Mouse (Mus musculus): ENCODE results near the gene Ano1. TPM values are rescaled to one million over a fixed set of nuclear protein-coding genes. Genes with fewer than 3 reads are reported as not detected.

Gene Ano1
- polyA plus RNA-seq, 1 experiment from 2014 or later = 4.2 TPM

- no peaks in the 10 kb centered on the region for H3K27me3 ChIP-seq (replicated peaks)
- H3K4me2 ChIP-seq = no peak overlapping the region
- H3K9me3 ChIP-seq (replicated peaks) = no peaks in the 10 kb centered on the region
- no peak overlapping the region for H3K27ac ChIP-seq (replicated peaks)
- H3K4me3 ChIP-seq (replicated peaks) = no peak overlapping the region
- 72% methylated on average over 4 of the region's 4 CpGs for WGBS
- H3K4me1 ChIP-seq = no peaks in the 10 kb centered on the region
- H3K9ac ChIP-seq (replicated peaks) = no peak overlapping the region
- ATAC-seq (ENCODE audit: low FRiP score) = no peak
- H3K36me3 ChIP-seq = no peaks in the 10 kb centered on the region
Observed at GRCm38 (mm10) chr7:144604735-144605134, 147.0 kb downstream of the Ano1 start.

GRCm38 (mm10) chr7:144604291-144604690, 147.5 kb downstream of the Ano1 start:
- WGBS = 97% methylated on average over 2 of the region's 2 CpGs
- H3K4me2 ChIP-seq = no peak overlapping the region
- H3K27ac ChIP-seq (replicated peaks) = no peak overlapping the region
- no peaks in the 10 kb centered on the region for H3K27me3 ChIP-seq (replicated peaks)
- H3K9ac ChIP-seq (replicated peaks) = no peak overlapping the region
- ATAC-seq (ENCODE audit: low FRiP score) = no peak
- H3K4me1 ChIP-seq = no peaks in the 10 kb centered on the region
- H3K4me3 ChIP-seq (replicated peaks) = no peak overlapping the region
- H3K9me3 ChIP-seq (replicated peaks) = no peaks in the 10 kb centered on the region
- H3K36me3 ChIP-seq = no peaks in the 10 kb centered on the region

GRCm38 (mm10) chr7:144600333-144600900, 151.4 kb downstream of the Ano1 start:
- no peak overlapping the region for H3K4me3 ChIP-seq (replicated peaks)
- H3K36me3 ChIP-seq = no peaks in the 10 kb centered on the region
- H3K4me2 ChIP-seq = no peak overlapping the region
- WGBS = 25% methylated on average over 6 of the region's 6 CpGs
- H3K9ac ChIP-seq (replicated peaks) = no peak overlapping the region
- H3K27ac ChIP-seq (replicated peaks) = no peak overlapping the region
- H3K4me1 ChIP-seq = no peaks in the 10 kb centered on the region
- no peak for ATAC-seq (ENCODE audit: low FRiP score)
- no peaks in the 10 kb centered on the region for H3K27me3 ChIP-seq (replicated peaks)
- H3K9me3 ChIP-seq (replicated peaks) = no peaks in the 10 kb centered on the region

GRCm38 (mm10) chr7:144589508-144589907, 162.3 kb downstream of the Ano1 start:
- Histone ChIP-seq H3K4me1 (no peaks in the 10 kb centered on the region), H3K4me3 (replicated peaks) (no peak overlapping the region), H3K4me2 (no peak overlapping the region), H3K27ac (replicated peaks) (no peak overlapping the region), H3K27me3 (replicated peaks) (peaks cover 6% of the 10 kb centered on the region; the same call in 1 of the 2 replicates), H3K36me3 (no peaks in the 10 kb centered on the region), H3K9me3 (replicated peaks) (no peaks in the 10 kb centered on the region), H3K9ac (replicated peaks) (no peak overlapping the region)
- 86% methylated on average over 3 of the region's 3 CpGs for WGBS
- ATAC-seq (ENCODE audit: low FRiP score) = 0 out of 2 replicates have a peak, but pooled peaks have one; percentile 45

GRCm38 (mm10) chr7:144587291-144587690, 164.5 kb downstream of the Ano1 start:
- no peaks in the 10 kb centered on the region for H3K9me3 ChIP-seq (replicated peaks)
- H3K4me2 ChIP-seq = no peak overlapping the region
- peaks cover 6% of the 10 kb centered on the region; the same call in 1 of the 2 replicates for H3K27me3 ChIP-seq (replicated peaks)
- H3K9ac ChIP-seq (replicated peaks) = no peak overlapping the region
- no peak overlapping the region for H3K4me3 ChIP-seq (replicated peaks)
- H3K36me3 ChIP-seq = no peaks in the 10 kb centered on the region
- ATAC-seq (ENCODE audit: low FRiP score) = no peak
- H3K27ac ChIP-seq (replicated peaks) = no peak overlapping the region
- 44% methylated on average over 2 of the region's 2 CpGs for WGBS
- H3K4me1 ChIP-seq = peaks cover 10% of the 10 kb centered on the region

- Histone ChIP-seq H3K36me3 (no peaks in the 10 kb centered on the region), H3K9me3 (replicated peaks) (no peaks in the 10 kb centered on the region), H3K27ac (replicated peaks) (no peak overlapping the region), H3K4me3 (replicated peaks) (no peak overlapping the region), H3K9ac (replicated peaks) (no peak overlapping the region), H3K4me1 (peaks cover 20% of the 10 kb centered on the region), H3K27me3 (replicated peaks) (peaks cover 6% of the 10 kb centered on the region; the same call in 1 of the 2 replicates), H3K4me2 (no peak overlapping the region)
- no peak for ATAC-seq (ENCODE audit: low FRiP score)
- 11% methylated on average over 6 of the region's 6 CpGs for WGBS
Observed at GRCm38 (mm10) chr7:144585648-144586047, 166.1 kb downstream of the Ano1 start.

- no peak overlapping the region for H3K4me3 ChIP-seq (replicated peaks)
- ATAC-seq (ENCODE audit: low FRiP score) = no peak
- H3K9me3 ChIP-seq (replicated peaks) = no peaks in the 10 kb centered on the region
- H3K4me2 ChIP-seq = no peak overlapping the region
- 9% methylated on average over 4 of the region's 4 CpGs for WGBS
- peaks cover 14% of the 10 kb centered on the region for H3K36me3 ChIP-seq
- H3K27ac ChIP-seq (replicated peaks) = no peak overlapping the region
- H3K9ac ChIP-seq (replicated peaks) = no peak overlapping the region
- H3K27me3 ChIP-seq (replicated peaks) = peaks cover 6% of the 10 kb centered on the region; the same call in 1 of the 2 replicates
- H3K4me1 ChIP-seq = peaks cover 23% of the 10 kb centered on the region
Observed at GRCm38 (mm10) chr7:144583619-144584018, 168.2 kb downstream of the Ano1 start.

- Histone ChIP-seq H3K36me3 (peaks cover 20% of the 10 kb centered on the region), H3K27me3 (replicated peaks) (peaks cover 6% of the 10 kb centered on the region; the same call in 1 of the 2 replicates), H3K4me2 (peak within 1 kb of the TSS; percentile 87), H3K9ac (replicated peaks) (peak within 1 kb of the TSS; percentile 60), H3K4me1 (peaks cover 23% of the 10 kb centered on the region), H3K9me3 (replicated peaks) (no peaks in the 10 kb centered on the region), H3K4me3 (replicated peaks) (peak within 1 kb of the TSS; percentile 72), H3K27ac (replicated peaks) (peak within 1 kb of the TSS; percentile 89)
- peak; percentile 91 for ATAC-seq (ENCODE audit: low FRiP score)
- WGBS = 2% methylated on average over 34 of the region's 34 CpGs
Observed at GRCm38 (mm10) chr7:144582284-144582980, 169.3 kb downstream of the Ano1 start, which contains the start of gene Fadd. Gene Fadd, minus strand, starts transcription at chr7:144582463.

- Histone ChIP-seq H3K9me3 (replicated peaks) (no peaks in the 10 kb centered on the region), H3K9ac (replicated peaks) (peak overlapping the region; percentile 60), H3K27me3 (replicated peaks) (peaks cover 5% of the 10 kb centered on the region; the same call in 1 of the 2 replicates), H3K4me2 (peak overlapping the region; percentile 87), H3K27ac (replicated peaks) (peak overlapping the region; percentile 89), H3K4me3 (replicated peaks) (peak overlapping the region; percentile 72), H3K4me1 (peaks cover 23% of the 10 kb centered on the region), H3K36me3 (peaks cover 20% of the 10 kb centered on the region)
- ATAC-seq (ENCODE audit: low FRiP score) = peak; percentile 87
- WGBS = 1% methylated on average over 43 of the region's 43 CpGs
Observed at GRCm38 (mm10) chr7:144581559-144582283, 170.1 kb downstream of the Ano1 start.

GRCm38 (mm10) chr7:144577876-144578275, 173.9 kb downstream of the Ano1 start:
- Histone ChIP-seq H3K4me2 (no peak overlapping the region), H3K4me3 (replicated peaks) (no peak overlapping the region), H3K4me1 (peaks cover 16% of the 10 kb centered on the region), H3K27ac (replicated peaks) (no peak overlapping the region), H3K27me3 (replicated peaks) (no peaks in the 10 kb centered on the region), H3K36me3 (peaks cover 20% of the 10 kb centered on the region), H3K9me3 (replicated peaks) (no peaks in the 10 kb centered on the region), H3K9ac (replicated peaks) (no peak overlapping the region)
- WGBS = 95% methylated on average over 5 of the region's 5 CpGs
- no peak for ATAC-seq (ENCODE audit: low FRiP score)

GRCm38 (mm10) chr7:144572234-144572633, 179.5 kb downstream of the Ano1 start:
- Histone ChIP-seq H3K4me3 (replicated peaks) (no peak overlapping the region), H3K4me2 (no peak overlapping the region), H3K36me3 (no peaks in the 10 kb centered on the region), H3K4me1 (no peaks in the 10 kb centered on the region), H3K27me3 (replicated peaks) (no peaks in the 10 kb centered on the region), H3K27ac (replicated peaks) (no peak overlapping the region), H3K9me3 (replicated peaks) (no peaks in the 10 kb centered on the region), H3K9ac (replicated peaks) (no peak overlapping the region)
- 84% methylated on average over 5 of the region's 5 CpGs for WGBS
- ATAC-seq (ENCODE audit: low FRiP score) = no peak
